Mouse (Mus musculus) erythroblast, embryonic 14.5 days (primary cell): ENCODE measurements around the gene Kif23.

Source experiments
- GATA1 ChIP-seq: IDR thresholded peaks from 2 replicates; pipeline ENCODE4 v1.6.1; 2012; ENCODE audit warnings: low read length, inconsistent platforms, mixed read lengths
- TAL1 ChIP-seq: IDR thresholded peaks from 3 replicates; pipeline ENCODE4 v1.6.1; 2012; ENCODE audit warnings: low read length, inconsistent platforms, mixed read lengths

GRCm38 (mm10) chr9:61954707-61955106 lies 8.1 kb upstream of the Kif23 start:
- TF ChIP-seq GATA1: no peak
- TF ChIP-seq TAL1: no peak
